Comparison of ENCODE assay signal across 10 mouse cellular contexts in genomic region chr16:34441704-34442103, GRCm38 (mm10).
A peak's percentile ranks its signal among the peaks of the same experiment; 100 is the strongest.
DNase-seq lines count a peak whose midpoint lies in the region; ATAC-seq and TF ChIP-seq lines count a peak whose summit lies in the region.
"Had no signal": no experiment of that assay in that cellular context is flagged by ENCODE, and none has a peak within 500 bp of the region (broad histone marks: within the 10 kb centered on the region; RNA-seq: fewer than 3 reads in every experiment).

No protein-coding gene starts in this region.

- H3K27me3 ChIP-seq in heart, postnatal 0 days (ENCODE audit: control insufficient read depth, insufficient read depth, low read length) = no peaks in the 10 kb centered on the region
- H3K27me3 ChIP-seq in lung, embryonic 16.5 days (ENCODE audit: control insufficient read depth, insufficient read depth, low read depth, low read length) = no peaks in the 10 kb centered on the region
- H3K27me3 ChIP-seq in intestine, embryonic 15.5 days (replicated peaks) = no peaks in the 10 kb centered on the region
- H3K27me3 ChIP-seq in stomach, embryonic 15.5 days (replicated peaks) = no peaks in the 10 kb centered on the region
- H3K27me3 ChIP-seq: limb, embryonic 12.5 days had no signal

- 40% methylated on average over 2 of the region's 2 CpGs for WGBS in heart, postnatal 0 days
- WGBS in lung, embryonic 16.5 days = 41% methylated on average over 2 of the region's 2 CpGs
- WGBS in intestine, embryonic 15.5 days = 42% methylated on average over 2 of the region's 2 CpGs
- WGBS in stomach, embryonic 15.5 days = 37% methylated on average over 2 of the region's 2 CpGs

- no peak overlapping the region for H3K4me3 ChIP-seq in heart, postnatal 0 days (ENCODE audit: low read depth, low read length)
- no peak overlapping the region for H3K4me3 ChIP-seq in lung, embryonic 16.5 days (ENCODE audit: low read length)
- no peak overlapping the region for H3K4me3 ChIP-seq in intestine, embryonic 15.5 days (replicated peaks)
- H3K4me3 ChIP-seq in stomach, embryonic 15.5 days (replicated peaks) = no peak overlapping the region
- H3K4me3 ChIP-seq: limb, embryonic 12.5 days; megakaryocyte, embryonic 14.5 days had no signal

- no peaks in the 10 kb centered on the region for H3K9me3 ChIP-seq in heart, postnatal 0 days (replicated peaks; ENCODE audit: control insufficient read depth, low read length)
- no peaks in the 10 kb centered on the region for H3K9me3 ChIP-seq in lung, embryonic 16.5 days (ENCODE audit: control insufficient read depth, low read length)
- H3K9me3 ChIP-seq in intestine, embryonic 15.5 days = no peaks in the 10 kb centered on the region
- H3K9me3 ChIP-seq in stomach, embryonic 15.5 days = no peaks in the 10 kb centered on the region
- H3K9me3 ChIP-seq: limb, embryonic 12.5 days had no signal

- ATAC-seq in heart, postnatal 0 days (ENCODE audit: insufficient read depth, low read depth) = no peak
- ATAC-seq in lung, embryonic 16.5 days (ENCODE audit: low read depth) = no peak
- ATAC-seq in intestine, embryonic 15.5 days = peak; percentile 48; the same call in 1 of the 2 replicates
- no peak for ATAC-seq in stomach, embryonic 15.5 days (ENCODE audit: insufficient read depth, low FRiP score, low read depth)

- H3K36me3 ChIP-seq in heart, postnatal 0 days (replicated peaks; ENCODE audit: control insufficient read depth, insufficient read depth, low read length) = no peaks in the 10 kb centered on the region
- H3K36me3 ChIP-seq in lung, embryonic 16.5 days (ENCODE audit: control insufficient read depth, insufficient read depth, low read length) = no peaks in the 10 kb centered on the region
- no peaks in the 10 kb centered on the region for H3K36me3 ChIP-seq in intestine, embryonic 15.5 days
- no peaks in the 10 kb centered on the region for H3K36me3 ChIP-seq in stomach, embryonic 15.5 days
- H3K36me3 ChIP-seq: limb, embryonic 12.5 days had no signal

- no peak for DNase-seq in heart, postnatal 0 days (ENCODE audit: low spot score)
- DNase-seq in heart, adult 18-20 months = no peak
- DNase-seq in lung, adult 18-20 months = no peak
- no peak for DNase-seq in layer of hippocampus, postnatal 10 days (ENCODE audit: low spot score in 2 of 2)
- DNase-seq: thymus, postnatal 4 days had no signal

- H3K9ac ChIP-seq in heart, postnatal 0 days (replicated peaks; ENCODE audit: low read depth, low read length) = no peak overlapping the region
- no peak overlapping the region for H3K9ac ChIP-seq in lung, embryonic 16.5 days (ENCODE audit: low read length)
- no peak overlapping the region for H3K9ac ChIP-seq in intestine, embryonic 15.5 days
- H3K9ac ChIP-seq in stomach, embryonic 15.5 days = no peak overlapping the region
- H3K9ac ChIP-seq: limb, embryonic 12.5 days had no signal

- TF ChIP-seq EP300 in heart, postnatal 0 days (IDR thresholded peaks at IDR 0.05; ENCODE audit: low read depth) = no peak

- no peak for TF ChIP-seq CTCF in heart, postnatal 0 days (IDR thresholded peaks at IDR 0.05; ENCODE audit: low read depth)

- no peak overlapping the region for H3K4me2 ChIP-seq in heart, postnatal 0 days (ENCODE audit: low read depth, low read length)
- no peak overlapping the region for H3K4me2 ChIP-seq in lung, embryonic 16.5 days (ENCODE audit: low read depth, low read length)
- no peak overlapping the region for H3K4me2 ChIP-seq in intestine, embryonic 15.5 days (replicated peaks)
- H3K4me2 ChIP-seq in stomach, embryonic 15.5 days = no peak overlapping the region
- H3K4me2 ChIP-seq: limb, embryonic 12.5 days had no signal

- peaks cover 28% of the 10 kb centered on the region for H3K4me1 ChIP-seq in heart, postnatal 0 days (ENCODE audit: control insufficient read depth, insufficient read depth)
- H3K4me1 ChIP-seq in lung, embryonic 16.5 days (replicated peaks; ENCODE audit: control insufficient read depth, insufficient read depth, low read length) = peaks cover 33% of the 10 kb centered on the region
- H3K4me1 ChIP-seq in intestine, embryonic 15.5 days (replicated peaks) = peaks cover 20% of the 10 kb centered on the region
- H3K4me1 ChIP-seq in stomach, embryonic 15.5 days = peaks cover 23% of the 10 kb centered on the region

- peak overlapping the region; percentile 66; the same call in 1 of the 2 replicates for H3K27ac ChIP-seq in heart, postnatal 0 days (ENCODE audit: low read depth)
- peak overlapping the region; percentile 78 for H3K27ac ChIP-seq in lung, embryonic 16.5 days (ENCODE audit: low read length)
- H3K27ac ChIP-seq in intestine, embryonic 15.5 days = peak overlapping the region; percentile 79; the same call in 1 of the 2 replicates
- H3K27ac ChIP-seq in stomach, embryonic 15.5 days = peak overlapping the region; percentile 86
